Mouse (Mus musculus): ENCODE data around the gene Prkcsh. TPM values are rescaled to one million over a fixed set of nuclear protein-coding genes. Genes with fewer than 3 reads are reported as not detected.
A peak's percentile ranks its signal among the peaks of the same experiment; 100 is the strongest.

The Prkcsh gene
- total RNA-seq (2022) = 10 to 100 TPM; 25.3 to 27.8 (median 26.4) TPM

GRCm38 (mm10) chr9:22002194-22003162 lies at the start of gene Prkcsh, which contains the start of gene Ccdc151:
Prkcsh (plus strand) TSS chr9:22002806.
Ccdc151 (minus strand) TSS chr9:22002634.
- peak; percentile 98 to 100 for DNase-seq (ENCODE audit: low spot score in 2 of 2)

- DNase-seq (ENCODE audit: low spot score in 2 of 2) = no peak
Measured at GRCm38 (mm10) chr9:21953600-21953999, 49.0 kb upstream of the Prkcsh start.

GRCm38 (mm10) chr9:21954635-21955034 lies 48.0 kb upstream of the Prkcsh start:
- DNase-seq (ENCODE audit: low spot score in 2 of 2) = no peak

- DNase-seq (ENCODE audit: low spot score in 2 of 2) = no peak
Measured at GRCm38 (mm10) chr9:21955225-21955569, 47.4 kb upstream of the Prkcsh start.

GRCm38 (mm10) chr9:21955570-21956281 lies 46.9 kb upstream of the Prkcsh start, which contains the start of gene Swsap1:
Swsap1 (plus strand) TSS chr9:21955755.
- peak; percentile 98 to 99 for DNase-seq (ENCODE audit: low spot score in 2 of 2)

GRCm38 (mm10) chr9:21958372-21958771 lies 44.2 kb upstream of the Prkcsh start:
- no peak for DNase-seq (ENCODE audit: low spot score in 2 of 2)

GRCm38 (mm10) chr9:21959244-21959643 lies 43.4 kb upstream of the Prkcsh start:
- no peak for DNase-seq (ENCODE audit: low spot score in 2 of 2)

- DNase-seq (ENCODE audit: low spot score in 2 of 2) = no peak
Measured at GRCm38 (mm10) chr9:21960135-21960534, 42.5 kb upstream of the Prkcsh start.

GRCm38 (mm10) chr9:21960558-21961208 lies 41.9 kb upstream of the Prkcsh start:
- no peak for DNase-seq (ENCODE audit: low spot score in 2 of 2)

GRCm38 (mm10) chr9:21961366-21961980 lies 41.1 kb upstream of the Prkcsh start:
- no peak for DNase-seq (ENCODE audit: low spot score in 2 of 2)

GRCm38 (mm10) chr9:21962010-21962409 lies 40.6 kb upstream of the Prkcsh start:
- no peak for DNase-seq (ENCODE audit: low spot score in 2 of 2)

- DNase-seq (ENCODE audit: low spot score in 2 of 2) = no peak
Measured at GRCm38 (mm10) chr9:21962416-21963059, 40.1 kb upstream of the Prkcsh start.

- no peak for DNase-seq (ENCODE audit: low spot score in 2 of 2)
Measured at GRCm38 (mm10) chr9:21963417-21963816, 39.2 kb upstream of the Prkcsh start, which contains the start of gene Epor. Epor (minus strand) TSS chr9:21963506.

- no peak for DNase-seq (ENCODE audit: low spot score in 2 of 2)
Measured at GRCm38 (mm10) chr9:21968883-21969282, 33.7 kb upstream of the Prkcsh start.

- no peak for DNase-seq (ENCODE audit: low spot score in 2 of 2)
Measured at GRCm38 (mm10) chr9:21969304-21969703, 33.3 kb upstream of the Prkcsh start.

- DNase-seq (ENCODE audit: low spot score in 2 of 2) = no peak
Measured at GRCm38 (mm10) chr9:21976626-21977175, 25.9 kb upstream of the Prkcsh start.

GRCm38 (mm10) chr9:21977331-21977730 lies 25.3 kb upstream of the Prkcsh start:
- DNase-seq (ENCODE audit: low spot score in 2 of 2) = no peak

GRCm38 (mm10) chr9:21977972-21978371 lies 24.6 kb upstream of the Prkcsh start:
- DNase-seq (ENCODE audit: low spot score in 2 of 2) = no peak

- no peak for DNase-seq (ENCODE audit: low spot score in 2 of 2)
Measured at GRCm38 (mm10) chr9:21978398-21979128, 24.0 kb upstream of the Prkcsh start.

GRCm38 (mm10) chr9:21983911-21984310 lies 18.7 kb upstream of the Prkcsh start:
- DNase-seq (ENCODE audit: low spot score in 2 of 2) = no peak
